Mouse (Mus musculus) olfactory bulb, adult 2 months (tissue): ENCODE results near the gene Zfp30.

Source experiments
- CTCF ChIP-seq: fragments of 200-500 bp; IDR thresholded peaks from 2 replicates; pipeline ENCODE4 v1.5.1; 2012; ENCODE audit warnings: low read depth, mild to moderate bottlenecking, low read length, moderate library complexity; ENCODE audit not compliant: insufficient read depth
- POLR2A ChIP-seq: fragments of 200-500 bp; IDR thresholded peaks from 2 replicates; pipeline ENCODE4 v1.6.1; 2012; ENCODE audit warnings: mild to moderate bottlenecking, low read depth, low read length, moderate library complexity; ENCODE audit not compliant: insufficient read depth

- TF ChIP-seq CTCF (no peak), POLR2A (no peak)
These were observed 23.3 kb upstream of the Zfp30 start for GRCm38 (mm10) chr7:29760476-29760875.
